Mouse (Mus musculus): Measurements from ENCODE around the gene Fosb. TPM values are rescaled to one million over a fixed set of nuclear protein-coding genes. Genes with fewer than 3 reads are reported as not detected.

Fosb gene
- polyA plus RNA-seq, 2 experiments, result 0.14 to 0.69 TPM

DNA sequence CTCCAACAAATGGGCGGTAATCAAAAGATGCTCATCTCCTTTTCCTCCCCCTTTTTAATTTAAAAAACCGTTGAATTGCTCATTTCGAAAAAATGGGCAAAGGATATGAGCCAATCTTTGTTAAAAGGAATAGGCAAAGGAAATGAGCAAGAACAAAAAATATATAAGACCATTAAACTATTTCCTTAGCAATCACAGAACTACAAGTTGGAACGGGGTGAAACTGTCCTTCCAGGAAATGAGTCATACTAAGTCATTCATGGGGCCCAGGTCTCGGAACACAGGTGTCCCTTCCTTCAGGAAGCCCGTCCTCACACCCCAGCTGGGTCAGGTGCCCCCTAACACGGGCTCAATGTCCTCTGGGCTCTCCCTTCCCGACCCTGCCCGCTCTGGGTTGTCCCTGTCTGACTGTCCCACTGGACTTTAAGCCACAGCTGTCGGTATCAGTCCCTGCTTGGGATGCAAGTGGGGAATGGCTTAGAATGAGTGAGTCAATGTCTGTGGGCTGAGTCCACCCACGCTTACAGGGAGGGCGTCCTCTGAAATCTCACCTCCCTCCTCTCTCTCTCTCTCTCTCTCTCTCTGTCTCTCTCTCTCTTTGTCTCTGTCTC, 34.5 kb upstream of the Fosb start, which contains the start of gene Ercc1:
TSS of gene Ercc1 (plus strand) at position 542 of the 611 bp plus-strand sequence.
- Histone ChIP-seq H3K9me3 (ENCODE audit: control insufficient read depth, low read length) (no peaks in the 10 kb centered on the region), H3K27me3 (ENCODE audit: control insufficient read depth, insufficient read depth, low read length) (peaks cover 7% of the 10 kb centered on the region; the same call in 1 of the 2 replicates), H3K4me1 (ENCODE audit: control insufficient read depth, insufficient read depth, low read length) (peaks cover 23% of the 10 kb centered on the region), H3K27ac (replicated peaks; ENCODE audit: low read depth, low read length) (peak within 1 kb of the TSS; percentile 81), H3K4me2 (replicated peaks; ENCODE audit: low read depth, low read length, severe bottlenecking) (peak within 1 kb of the TSS; percentile 88), H3K36me3 (ENCODE audit: control insufficient read depth, insufficient read depth, low read length) (peaks cover 19% of the 10 kb centered on the region), H3K9ac (ENCODE audit: low read depth, low read length, severe bottlenecking) (peak within 1 kb of the TSS; percentile 66), H3K4me3 (replicated peaks; ENCODE audit: low read length) (peak within 1 kb of the TSS; percentile 60)
- DNase-seq (ENCODE audit: low spot score) (peak; percentile 21), ATAC-seq (ENCODE audit: low FRiP score, low read depth) (no peak)
- no peak for TF ChIP-seq POLR2A (IDR thresholded peaks at IDR 0.05; ENCODE audit: borderline replicate concordance, extremely low read depth, insufficient read depth, insufficient read length)
- 25% methylated on average over 12 of the region's 12 CpGs for WGBS

DNA sequence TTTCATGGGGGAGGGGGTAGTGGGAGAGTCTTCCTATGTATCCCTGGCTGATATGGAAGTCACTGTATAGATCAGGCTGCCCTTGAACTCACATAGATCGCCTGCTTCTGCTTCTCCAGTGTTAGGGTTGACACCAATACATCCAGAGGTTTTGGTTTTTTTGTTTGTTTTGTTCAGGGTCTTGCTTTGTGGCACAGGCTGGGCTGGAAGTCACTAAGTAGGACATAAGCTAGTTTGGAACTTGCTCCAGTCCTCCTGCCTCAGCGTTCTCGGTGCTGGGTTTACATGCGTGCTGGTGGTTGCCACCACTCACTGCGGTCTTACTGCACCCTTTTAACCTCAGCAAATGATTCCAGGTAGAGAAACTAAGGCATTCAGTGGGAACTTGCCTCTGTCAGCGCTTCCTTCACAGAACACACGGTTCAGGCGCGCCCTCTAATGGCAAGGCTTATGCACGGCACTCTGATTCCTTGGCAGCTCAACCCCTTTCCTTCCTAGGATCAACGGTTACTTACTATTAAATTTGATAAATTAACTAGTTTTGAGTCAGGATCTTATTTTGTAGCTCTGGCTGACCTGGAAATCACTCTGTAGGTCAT, 33.5 kb upstream of the Fosb start:
- TF ChIP-seq POLR2A (IDR thresholded peaks at IDR 0.05; ENCODE audit: borderline replicate concordance, extremely low read depth, insufficient read depth, insufficient read length), result no peak
- Histone ChIP-seq H3K27ac (replicated peaks; ENCODE audit: low read depth, low read length) (no peak overlapping the region), H3K9me3 (ENCODE audit: control insufficient read depth, low read length) (no peaks in the 10 kb centered on the region), H3K9ac (ENCODE audit: low read depth, low read length, severe bottlenecking) (no peak overlapping the region), H3K4me1 (ENCODE audit: control insufficient read depth, insufficient read depth, low read length) (peaks cover 23% of the 10 kb centered on the region), H3K36me3 (ENCODE audit: control insufficient read depth, insufficient read depth, low read length) (peaks cover 9% of the 10 kb centered on the region), H3K4me2 (replicated peaks; ENCODE audit: low read depth, low read length, severe bottlenecking) (no peak overlapping the region), H3K4me3 (replicated peaks; ENCODE audit: low read length) (no peak overlapping the region), H3K27me3 (ENCODE audit: control insufficient read depth, insufficient read depth, low read length) (peaks cover 7% of the 10 kb centered on the region; the same call in 1 of the 2 replicates)
- ATAC-seq (ENCODE audit: low FRiP score, low read depth) (no peak), DNase-seq (ENCODE audit: low spot score) (peak; percentile 86)
- 1% methylated on average over 11 of the region's 11 CpGs for WGBS

DNA sequence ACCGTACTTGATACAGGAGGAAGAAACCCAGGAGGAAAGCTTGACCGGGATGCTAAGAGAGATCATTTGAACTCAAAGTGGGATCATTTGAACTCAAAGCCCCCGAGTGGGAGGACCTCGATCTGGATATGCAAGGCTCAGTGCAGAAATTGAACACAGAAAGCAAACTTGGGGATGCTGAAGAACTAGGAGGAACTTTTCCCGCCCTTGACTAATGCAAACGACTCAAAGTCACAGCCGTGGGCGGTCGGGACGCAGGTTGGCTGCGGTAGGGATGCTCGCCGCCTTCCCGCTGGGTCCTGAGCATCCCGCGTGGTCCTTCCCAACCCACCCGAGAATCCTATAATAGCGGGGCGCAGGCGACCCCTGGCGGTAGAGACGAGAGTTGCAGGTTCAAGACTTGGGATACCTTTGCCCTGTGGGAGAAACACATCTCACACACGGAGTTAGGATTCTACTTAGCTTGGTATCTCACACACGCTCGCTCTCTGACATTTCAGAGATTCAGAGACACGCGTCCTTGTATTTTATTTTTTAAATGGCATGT, 32.7 kb upstream of the Fosb start:
- TF ChIP-seq POLR2A (IDR thresholded peaks at IDR 0.05; ENCODE audit: borderline replicate concordance, extremely low read depth, insufficient read depth, insufficient read length), result no peak
- Histone ChIP-seq H3K27me3 (ENCODE audit: control insufficient read depth, insufficient read depth, low read length) (peaks cover 7% of the 10 kb centered on the region; the same call in 1 of the 2 replicates), H3K9me3 (ENCODE audit: control insufficient read depth, low read length) (no peaks in the 10 kb centered on the region), H3K27ac (replicated peaks; ENCODE audit: low read depth, low read length) (no peak overlapping the region), H3K4me3 (replicated peaks; ENCODE audit: low read length) (peak overlapping the region; percentile 46), H3K4me1 (ENCODE audit: control insufficient read depth, insufficient read depth, low read length) (peaks cover 23% of the 10 kb centered on the region), H3K36me3 (ENCODE audit: control insufficient read depth, insufficient read depth, low read length) (peaks cover 3% of the 10 kb centered on the region; the same call in 1 of the 2 replicates), H3K9ac (ENCODE audit: low read depth, low read length, severe bottlenecking) (peak overlapping the region; percentile 55), H3K4me2 (replicated peaks; ENCODE audit: low read depth, low read length, severe bottlenecking) (peak overlapping the region; percentile 91)
- peak; percentile 9; the same call in 1 of the 2 replicates for ATAC-seq (ENCODE audit: low FRiP score, low read depth)
- under 1% methylated on average over 27 of the region's 27 CpGs for WGBS
- DNase-seq (ENCODE audit: low spot score), result peak; percentile 83

DNA sequence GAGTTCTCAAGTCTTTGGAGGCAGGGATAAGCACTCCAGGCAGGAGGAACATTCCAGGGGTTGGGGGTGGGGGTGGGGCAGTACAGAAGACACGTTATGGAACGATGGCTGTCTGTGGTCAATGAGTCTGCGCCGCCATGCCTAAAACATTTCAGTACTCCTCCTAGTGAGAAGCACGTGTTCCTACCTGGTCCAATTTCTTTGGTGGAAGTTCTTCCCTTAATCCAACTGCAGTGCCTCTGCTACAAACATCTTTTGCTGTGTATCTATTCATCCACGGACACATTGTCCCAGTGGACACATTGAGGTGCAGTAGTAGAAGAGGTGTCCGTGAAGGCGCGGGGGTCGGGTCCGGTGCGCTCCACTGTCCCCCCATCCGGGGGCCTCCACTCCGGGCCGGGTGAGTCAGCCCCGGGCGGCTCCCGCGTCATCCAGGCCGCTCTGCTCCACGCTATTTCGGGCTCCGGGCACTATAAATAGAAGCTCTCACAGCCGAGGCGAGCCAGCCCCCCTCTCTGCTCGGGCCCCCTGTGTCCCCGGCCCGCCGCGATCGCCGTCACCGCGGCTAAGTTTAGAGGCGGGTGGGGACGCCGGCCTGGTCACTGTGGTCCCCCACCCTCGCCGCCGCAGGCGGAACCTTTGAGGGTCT, 32.0 kb upstream of the Fosb start:
- H3K27me3 ChIP-seq (ENCODE audit: control insufficient read depth, insufficient read depth, low read length), result peaks cover 7% of the 10 kb centered on the region; the same call in 1 of the 2 replicates
- DNase-seq (ENCODE audit: low spot score), result no peak
- ATAC-seq (ENCODE audit: low FRiP score, low read depth), result peak; percentile 9; the same call in 1 of the 2 replicates
- peak overlapping the region; percentile 55 for H3K9ac ChIP-seq (ENCODE audit: low read depth, low read length, severe bottlenecking)
- 1% methylated on average over 39 of the region's 41 CpGs for WGBS
- H3K27ac ChIP-seq (replicated peaks; ENCODE audit: low read depth, low read length), result no peak overlapping the region
- peak overlapping the region; percentile 46 for H3K4me3 ChIP-seq (replicated peaks; ENCODE audit: low read length)
- peaks cover 23% of the 10 kb centered on the region for H3K4me1 ChIP-seq (ENCODE audit: control insufficient read depth, insufficient read depth, low read length)
- TF ChIP-seq POLR2A (IDR thresholded peaks at IDR 0.05; ENCODE audit: borderline replicate concordance, extremely low read depth, insufficient read depth, insufficient read length), result no peak
- peak overlapping the region; percentile 91 for H3K4me2 ChIP-seq (replicated peaks; ENCODE audit: low read depth, low read length, severe bottlenecking)
- H3K9me3 ChIP-seq (ENCODE audit: control insufficient read depth, low read length), result no peaks in the 10 kb centered on the region
- H3K36me3 ChIP-seq (ENCODE audit: control insufficient read depth, insufficient read depth, low read length), result peaks cover 1% of the 10 kb centered on the region; the same call in 1 of the 2 replicates

DNA sequence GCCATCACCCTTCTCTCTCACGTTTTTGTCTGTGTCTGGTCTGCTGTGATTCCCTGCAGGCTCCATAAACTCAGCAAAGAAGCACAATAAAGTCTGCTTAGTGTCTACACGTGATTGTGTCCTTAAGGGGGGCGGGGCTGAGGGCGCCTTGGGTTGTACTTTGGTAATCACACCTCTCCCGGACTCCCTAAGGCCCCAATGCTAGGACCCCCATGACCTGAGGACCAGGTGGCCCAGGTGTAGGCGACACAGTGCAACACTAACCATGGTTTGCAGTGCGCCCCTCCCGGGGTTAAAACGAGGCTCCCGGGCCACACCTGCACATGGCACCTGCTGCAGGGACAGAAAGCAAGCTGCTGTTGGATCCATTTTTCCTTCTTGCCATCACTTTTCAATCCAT, 31.4 kb upstream of the Fosb start:
- Histone ChIP-seq H3K4me1 (ENCODE audit: control insufficient read depth, insufficient read depth, low read length) (peaks cover 23% of the 10 kb centered on the region), H3K36me3 (ENCODE audit: control insufficient read depth, insufficient read depth, low read length) (no peaks in the 10 kb centered on the region; the same call in 1 of the 2 replicates), H3K27ac (replicated peaks; ENCODE audit: low read depth, low read length) (no peak overlapping the region), H3K9ac (ENCODE audit: low read depth, low read length, severe bottlenecking) (no peak overlapping the region), H3K4me3 (replicated peaks; ENCODE audit: low read length) (peak overlapping the region; percentile 46), H3K9me3 (ENCODE audit: control insufficient read depth, low read length) (no peaks in the 10 kb centered on the region), H3K4me2 (replicated peaks; ENCODE audit: low read depth, low read length, severe bottlenecking) (peak overlapping the region; percentile 91), H3K27me3 (ENCODE audit: control insufficient read depth, insufficient read depth, low read length) (peaks cover 7% of the 10 kb centered on the region; the same call in 1 of the 2 replicates)
- ATAC-seq (ENCODE audit: low FRiP score, low read depth) (no peak), DNase-seq (ENCODE audit: low spot score) (no peak)
- no peak for TF ChIP-seq POLR2A (IDR thresholded peaks at IDR 0.05; ENCODE audit: borderline replicate concordance, extremely low read depth, insufficient read depth, insufficient read length)
- WGBS, result 11% methylated on average over 10 of the region's 10 CpGs
